ENCODE assay signal across 8 mouse cellular contexts in the genomic region with DNA sequence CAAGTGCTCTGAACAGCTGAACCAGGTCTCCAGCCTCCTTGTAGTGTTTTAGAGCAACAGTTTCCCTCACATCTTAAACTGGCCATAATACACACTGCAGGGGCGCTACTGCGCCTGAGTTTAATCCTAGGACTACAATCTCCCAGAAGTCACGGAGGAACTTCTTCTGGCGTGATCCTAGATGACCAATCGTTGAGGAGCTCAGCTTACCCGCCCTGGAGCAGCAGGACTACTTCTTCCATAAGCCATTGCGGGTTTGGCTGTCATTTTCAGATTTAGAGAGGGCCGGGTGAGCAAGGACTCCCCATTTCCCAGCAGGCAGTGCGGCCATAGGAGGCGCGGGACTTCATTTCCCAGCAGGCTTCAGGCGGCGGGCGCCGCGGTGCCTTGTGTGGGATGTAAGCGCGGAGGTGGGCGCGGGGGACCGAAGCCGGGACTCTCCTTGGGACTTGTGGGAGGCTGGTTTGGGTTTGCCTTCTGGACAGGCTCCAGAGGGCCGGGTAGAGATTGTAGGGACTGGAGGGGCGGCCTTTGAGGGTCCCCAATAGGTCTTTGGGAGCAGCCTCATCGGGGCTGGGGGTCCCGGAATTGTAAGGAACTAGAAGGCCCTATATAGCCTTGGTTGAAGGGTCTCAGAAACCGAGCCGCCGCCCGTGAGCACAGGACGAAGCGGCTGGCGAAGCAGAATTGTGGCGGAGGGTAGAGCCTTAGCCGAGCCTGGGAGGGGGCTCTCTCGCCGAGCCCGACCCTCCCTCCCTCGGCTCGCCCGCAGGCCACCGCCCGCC. TPM values are rescaled to one million over a fixed set of nuclear protein-coding genes. Genes with fewer than 3 reads are reported as not detected.
DNase-seq lines count a peak whose midpoint lies in the region; ATAC-seq lines count a peak whose summit lies in the region.

Gene Men1 (plus strand): TSS at position 307 of the 785 bp plus-strand sequence.

- peaks cover 35% of the 10 kb centered on the region for H3K36me3 ChIP-seq in heart, embryonic 10.5 days
- peaks cover 33% of the 10 kb centered on the region for H3K36me3 ChIP-seq in kidney, embryonic 15.5 days

- under 1% methylated on average over 43 of the region's 43 CpGs for WGBS in heart, embryonic 10.5 days
- under 1% methylated on average over 40 of the region's 43 CpGs for WGBS in kidney, embryonic 15.5 days

- H3K27ac ChIP-seq in heart, embryonic 10.5 days, result peak within 1 kb of the TSS; percentile 91
- peak within 1 kb of the TSS; percentile 91 for H3K27ac ChIP-seq in kidney, embryonic 15.5 days

- peaks cover 42% of the 10 kb centered on the region for H3K4me1 ChIP-seq in heart, embryonic 10.5 days
- H3K4me1 ChIP-seq in kidney, embryonic 15.5 days, result peaks cover 49% of the 10 kb centered on the region

- peak within 1 kb of the TSS; percentile 86 for H3K4me2 ChIP-seq in kidney, embryonic 15.5 days

- ATAC-seq in erythroblast, adult 5-6 weeks (replicated peaks; ENCODE audit: low FRiP score, poor library complexity, severe bottlenecking), result peak; percentile 84
- ATAC-seq in kidney, embryonic 15.5 days (replicated peaks; ENCODE audit: low FRiP score), result peak; percentile 93
- ATAC-seq in monocyte, adult 5-6 weeks (replicated peaks; ENCODE audit: insufficient number of reproducible peaks, low FRiP score, low TSS enrichment, poor library complexity, severe bottlenecking), result peak; percentile 81

- H3K9ac ChIP-seq in kidney, embryonic 15.5 days, result peak within 1 kb of the TSS; percentile 72

- peak; percentile 84 to 86 for DNase-seq in B cell, adult 2 months
- peak; percentile 100 for DNase-seq in brain, adult 2 months (ENCODE audit: low read depth, low spot score)
- peak; percentile 99 for DNase-seq in heart, embryonic 10.5 days (ENCODE audit: low spot score)
- peak; percentile 92 for DNase-seq in liver
- peak; percentile 87 to 92 for DNase-seq in spleen, postnatal 4 days (ENCODE audit: low spot score in 2 of 2)

- no peaks in the 10 kb centered on the region for H3K9me3 ChIP-seq in heart, embryonic 10.5 days
- no peaks in the 10 kb centered on the region for H3K9me3 ChIP-seq in kidney, embryonic 15.5 days (replicated peaks)

- no peaks in the 10 kb centered on the region for H3K27me3 ChIP-seq in heart, embryonic 10.5 days (ENCODE audit: insufficient read depth, poor library complexity, severe bottlenecking)
- H3K27me3 ChIP-seq in kidney, embryonic 15.5 days, result no peaks in the 10 kb centered on the region

- H3K4me3 ChIP-seq in heart, embryonic 10.5 days, result peak within 1 kb of the TSS; percentile 87
- peak within 1 kb of the TSS; percentile 67 for H3K4me3 ChIP-seq in kidney, embryonic 15.5 days (replicated peaks)

RNA-seq across cellular contexts. Expression of gene Men1, which starts in this region (rescaled TPM):
- total RNA-seq in erythroblast, adult 5-6 weeks (2015; ENCODE audit: low replicate concordance), result 6.0 and 7.3 TPM in 2 replicates
- total RNA-seq in erythroblast, adult 5-6 weeks (2017; ENCODE audit: low replicate concordance), result 2.5 and 9.6 TPM in 2 replicates
- polyA plus RNA-seq in heart, embryonic 10.5 days (2016; fragmentation: Nextera tagmentation; extraction: Ambion mirVana), result 67.2 and 80.8 TPM in 2 replicates
- polyA plus RNA-seq in kidney, embryonic 15.5 days (2015; fragmentation: Nextera tagmentation; extraction: Ambion mirVana), result 82.1 and 91.8 TPM in 2 replicates
- total RNA-seq in monocyte, adult 5-6 weeks (2017), result 14.1 to 22.5 TPM (median 17.8 TPM) in 3 replicates

Comparison
In these comparisons a context has a peak if more than half of its experiments do, and no peak if none do; other contexts are left out.
1. Peak in every context shown above with its lines: DNase-seq, ATAC-seq, H3K4me3 ChIP-seq and H3K27ac ChIP-seq.